Mouse (Mus musculus) lung, embryonic 14.5 days (tissue): ENCODE measurements at regions not wholly inside any gene's neighbourhood (a gene's known extent, or its start where the extent isn't known, plus 50 kb on each side); places are given as distances from the start of the nearest gene placed in this dataset.

Experiments used
- ATAC-seq: fragments of 200-750 bp; cut with Nextera tagmentation; 2 replicates; pipeline ENCODE4 v1.8.0; 2017; ENCODE audit warnings: mild to moderate bottlenecking, moderate TSS enrichment, moderate library complexity; ENCODE audit not compliant: insufficient read depth
- DNase-seq: peaks from one replicate; pipeline ENCODE4 v3.0.0-alpha.2; 2015
- H3K27ac ChIP-seq: fragments of 300-500 bp; sonication (generic); 2 replicates; pipeline ENCODE4 v1.5.1; 2014; ENCODE audit warnings: low read depth, mild to moderate bottlenecking, moderate library complexity
- H3K27me3 ChIP-seq: fragments of 300-500 bp; sonication (generic); 2 replicates; pipeline ENCODE4 v1.6.1; 2014; ENCODE audit warnings: low read length, control low read depth; ENCODE audit not compliant: insufficient read depth
- H3K36me3 ChIP-seq: fragments of 300-500 bp; sonication (generic); 2 replicates; pipeline ENCODE4 v1.6.1; 2014; ENCODE audit warnings: control low read depth; ENCODE audit not compliant: insufficient read depth
- H3K4me1 ChIP-seq: fragments of 300-500 bp; sonication (generic); 2 replicates; pipeline ENCODE4 v1.6.1; 2014; ENCODE audit warnings: antibody characterized with exemption, control low read depth; ENCODE audit not compliant: insufficient read depth
- H3K4me2 ChIP-seq: fragments of 300-500 bp; sonication (generic); 2 replicates; pipeline ENCODE4 v1.6.1; 2014; ENCODE audit warnings: mild to moderate bottlenecking
- H3K4me3 ChIP-seq: fragments of 300-500 bp; sonication (generic); 2 replicates; pipeline ENCODE4 v1.5.1; 2014; ENCODE audit warnings: low read depth, low read length
- H3K9ac ChIP-seq: fragments of 300-500 bp; sonication (generic); 2 replicates; pipeline ENCODE4 v1.6.1; 2014
- H3K9me3 ChIP-seq: fragments of 300-500 bp; sonication (generic); 2 replicates; pipeline ENCODE4 v1.6.1; 2016; ENCODE audit warnings: low read depth, low read length, control low read depth
- CTCF ChIP-seq: IDR thresholded peaks from 2 replicates; pipeline ENCODE4 v1.5.1; 2016; ENCODE audit warnings: antibody characterized with exemption, low read depth
- whole genome bisulfite sequencing: fragments of 180-500 bp; shearing (Covaris S2); extraction: QIAGEN DNeasy Blood & Tissue Kit; methylation state at CpG from one replicate; pipeline ENCODE4 v1.1.7; 2014; 5-methylcytosine and 5-hydroxymethylcytosine counted together

GRCm38 (mm10) chr14:102898445-102898844, 84.0 kb downstream of the Kctd12 start:
- Histone ChIP-seq H3K36me3 (no peaks in the 10 kb centered on the region), H3K27me3 (no peaks in the 10 kb centered on the region), H3K9me3 (no peaks in the 10 kb centered on the region), H3K4me2 (no peak overlapping the region), H3K4me3 (no peak overlapping the region), H3K27ac (no peak overlapping the region), H3K4me1 (peaks cover 4% of the 10 kb centered on the region; the same call in 1 of the 2 replicates), H3K9ac (no peak overlapping the region)
- DNase-seq (peak; percentile 61), ATAC-seq (peak; percentile 62)
- 64% methylated on average over 4 of the region's 4 CpGs for WGBS
- no peak for TF ChIP-seq CTCF

GRCm38 (mm10) chr14:102897039-102897438, 85.4 kb downstream of the Kctd12 start:
- Histone ChIP-seq H3K4me3 (no peak overlapping the region), H3K9me3 (no peaks in the 10 kb centered on the region), H3K27me3 (no peaks in the 10 kb centered on the region), H3K4me1 (no peaks in the 10 kb centered on the region), H3K9ac (no peak overlapping the region), H3K27ac (no peak overlapping the region), H3K36me3 (no peaks in the 10 kb centered on the region), H3K4me2 (no peak overlapping the region)
- no peak for TF ChIP-seq CTCF
- ATAC-seq (no peak), DNase-seq (no peak)
- 84% methylated on average over 1 of the region's 1 CpGs for WGBS

- H3K27me3 ChIP-seq, result no peaks in the 10 kb centered on the region
- H3K4me3 ChIP-seq, result no peak overlapping the region
- no peak for DNase-seq
- no peak overlapping the region for H3K27ac ChIP-seq
- no peaks in the 10 kb centered on the region for H3K9me3 ChIP-seq
- H3K9ac ChIP-seq, result no peak overlapping the region
- H3K4me2 ChIP-seq, result no peak overlapping the region
- WGBS, result 72% methylated on average over 3 of the region's 3 CpGs
- TF ChIP-seq CTCF, result no peak
- no peaks in the 10 kb centered on the region for H3K4me1 ChIP-seq
- no peaks in the 10 kb centered on the region for H3K36me3 ChIP-seq
- ATAC-seq, result no peak
Observed at GRCm38 (mm10) chr14:102896527-102896926, 85.9 kb downstream of the Kctd12 start.

- Histone ChIP-seq H3K36me3 (no peaks in the 10 kb centered on the region), H3K4me3 (no peak overlapping the region), H3K9me3 (no peaks in the 10 kb centered on the region), H3K9ac (no peak overlapping the region), H3K27me3 (no peaks in the 10 kb centered on the region), H3K27ac (no peak overlapping the region), H3K4me1 (no peaks in the 10 kb centered on the region), H3K4me2 (no peak overlapping the region)
- DNase-seq, result no peak
- no peak for ATAC-seq
- TF ChIP-seq CTCF, result no peak
- WGBS, result 90% methylated on average over 7 of the region's 7 CpGs
Observed at GRCm38 (mm10) chr14:102893241-102893640, 89.2 kb downstream of the Kctd12 start.

GRCm38 (mm10) chr14:102891552-102891951, 90.9 kb downstream of the Kctd12 start:
- Histone ChIP-seq H3K4me3 (no peak overlapping the region), H3K9ac (no peak overlapping the region), H3K27me3 (no peaks in the 10 kb centered on the region), H3K9me3 (no peaks in the 10 kb centered on the region), H3K4me1 (no peaks in the 10 kb centered on the region), H3K27ac (no peak overlapping the region), H3K36me3 (no peaks in the 10 kb centered on the region), H3K4me2 (no peak overlapping the region)
- WGBS, result 55% methylated on average over 4 of the region's 4 CpGs
- no peak for ATAC-seq
- TF ChIP-seq CTCF, result no peak
- no peak for DNase-seq

GRCm38 (mm10) chr14:102885240-102885598, 97.2 kb downstream of the Kctd12 start:
- Histone ChIP-seq H3K36me3 (no peaks in the 10 kb centered on the region), H3K27ac (no peak overlapping the region), H3K9ac (no peak overlapping the region), H3K4me2 (no peak overlapping the region), H3K27me3 (no peaks in the 10 kb centered on the region), H3K4me3 (no peak overlapping the region), H3K9me3 (no peaks in the 10 kb centered on the region), H3K4me1 (no peaks in the 10 kb centered on the region)
- ATAC-seq (no peak), DNase-seq (no peak)
- WGBS, result 87% methylated on average over 2 of the region's 2 CpGs
- no peak for TF ChIP-seq CTCF

GRCm38 (mm10) chr14:102884539-102885239, 97.7 kb downstream of the Kctd12 start:
- Histone ChIP-seq H3K4me2 (no peak overlapping the region), H3K4me3 (no peak overlapping the region), H3K27me3 (no peaks in the 10 kb centered on the region), H3K9ac (no peak overlapping the region), H3K27ac (no peak overlapping the region), H3K4me1 (no peaks in the 10 kb centered on the region), H3K9me3 (no peaks in the 10 kb centered on the region), H3K36me3 (no peaks in the 10 kb centered on the region)
- ATAC-seq (no peak), DNase-seq (no peak)
- TF ChIP-seq CTCF, result no peak
- 75% methylated on average over 10 of the region's 10 CpGs for WGBS
